Mouse (Mus musculus): ENCODE data around the gene Hint1. TPM values are rescaled to one million over a fixed set of nuclear protein-coding genes. Genes with fewer than 3 reads are reported as not detected.

The Hint1 gene
- total and polyA plus RNA-seq, 3 experiments: 529 to 2,790 (median 567) TPM

GRCm38 (mm10) chr11:54845470-54846442 lies 20.4 kb upstream of the Hint1 start:
- no peak overlapping the region for H3K9ac ChIP-seq (ENCODE audit: control insufficient read depth, low read depth, low read length, poor library complexity, severe bottlenecking)
- peaks cover 7 to 11% of the 10 kb centered on the region in 2 experiments for H3K4me1 ChIP-seq (ENCODE audit: control insufficient read depth in 1 of 2, insufficient read depth in 2 of 2, low read length in 2 of 2)
- no peak overlapping the region for H3K4me3 ChIP-seq (ENCODE audit: control insufficient read depth in 1 of 2, insufficient read depth in 1 of 2, low read depth in 2 of 2, low read length in 2 of 2)
- H3K27ac ChIP-seq (ENCODE audit: control insufficient read depth, low read depth, low read length): no peak overlapping the region
- no peaks in the 10 kb centered on the region for H3K27me3 ChIP-seq (ENCODE audit: control insufficient read depth in 1 of 2, insufficient read depth in 2 of 2, low read length in 2 of 2)
- no peak for DNase-seq (ENCODE audit: low read depth, low spot score)
- H3K9me3 ChIP-seq (replicated peaks; ENCODE audit: insufficient read depth, low read length): no peaks in the 10 kb centered on the region
- no peaks in the 10 kb centered on the region for H3K79me2 ChIP-seq (ENCODE audit: control insufficient read depth, insufficient read depth, low read length, poor library complexity)
- peaks cover 0 to 12% of the 10 kb centered on the region in 2 experiments; a peak in 2 of 4 replicates for H3K36me3 ChIP-seq (ENCODE audit: control insufficient read depth in 1 of 2, insufficient read depth in 2 of 2, low read length in 2 of 2)
- TF ChIP-seq E2F4 (IDR thresholded peaks at IDR 0.05; ENCODE audit: borderline replicate concordance, low read depth, low read length): no peak
- no peak for TF ChIP-seq CHD1 (IDR thresholded peaks at IDR 0.05; ENCODE audit: low read depth, low read length)
- TF ChIP-seq JUND (IDR thresholded peaks at IDR 0.05; ENCODE audit: low read depth, low read length): no peak
- TF ChIP-seq MAFK (IDR thresholded peaks at IDR 0.05; ENCODE audit: borderline replicate concordance, low read depth, low read length): no peak
- no peak for TF ChIP-seq ZC3H11A (IDR thresholded peaks at IDR 0.05; ENCODE audit: low read depth, low read length)
- TF ChIP-seq POLR2AphosphoS5 (IDR thresholded peaks at IDR 0.05; ENCODE audit: borderline replicate concordance, low read depth, low read length): no peak
- no peak for TF ChIP-seq TCF12 (IDR thresholded peaks at IDR 0.05; ENCODE audit: low read depth, low read length)
- no peak for TF ChIP-seq POLR2A (IDR thresholded peaks at IDR 0.05; ENCODE audit: control insufficient read depth in 1 of 2, insufficient read depth in 1 of 2, low read depth in 1 of 2, low read length in 2 of 2, poor library complexity in 1 of 2)
- no peak for TF ChIP-seq NRF1 (IDR thresholded peaks at IDR 0.05; ENCODE audit: insufficient read depth, low read depth, low read length, poor library complexity, severe bottlenecking)
- no peak for TF ChIP-seq CHD2 (IDR thresholded peaks at IDR 0.05; ENCODE audit: low read length)
- TF ChIP-seq MXI1 (IDR thresholded peaks at IDR 0.05; ENCODE audit: low read depth, low read length): no peak
- TF ChIP-seq TAL1 (IDR thresholded peaks at IDR 0.05; ENCODE audit: low read length): no peak
- TF ChIP-seq NELFE (IDR thresholded peaks at IDR 0.05; ENCODE audit: low read depth, low read length): no peak
- TF ChIP-seq RAD21 (IDR thresholded peaks at IDR 0.05; ENCODE audit: low read depth, low read length): no peak
- no peak for TF ChIP-seq RCOR1 (IDR thresholded peaks at IDR 0.05; ENCODE audit: low read depth, low read length)

- peak; percentile 53 for DNase-seq (ENCODE audit: low read depth, low spot score)
- peak; percentile 88 for TF ChIP-seq ETS1 (IDR thresholded peaks at IDR 0.05; ENCODE audit: low read depth, low read length)
- no peak for TF ChIP-seq MAZ (IDR thresholded peaks at IDR 0.05; ENCODE audit: low read depth, low read length)
- TF ChIP-seq TBP (IDR thresholded peaks at IDR 0.05; ENCODE audit: low read depth, low read length): 0 out of 2 replicates have a peak, but pooled peaks have one; percentile 25
- peak; percentile 38 for TF ChIP-seq TAL1 (IDR thresholded peaks at IDR 0.05; ENCODE audit: low read length)
- peak; percentile 91 for TF ChIP-seq TCF12 (IDR thresholded peaks at IDR 0.05; ENCODE audit: low read depth, low read length)
- peak; percentile 88 for TF ChIP-seq GATA1 (IDR thresholded peaks at IDR 0.05; ENCODE audit: low read depth, low read length)
- no peak for TF ChIP-seq MEF2A (IDR thresholded peaks at IDR 0.05; ENCODE audit: extremely low read depth, insufficient replicate concordance, low read depth, low read length, poor library complexity, severe bottlenecking)
- no peak for TF ChIP-seq RAD21 (IDR thresholded peaks at IDR 0.05; ENCODE audit: low read depth, low read length)
- TF ChIP-seq SMC3 (IDR thresholded peaks at IDR 0.05; ENCODE audit: low read depth, low read length): 0 out of 2 replicates have a peak, but pooled peaks have one; percentile 3
- TF ChIP-seq EP300 (IDR thresholded peaks at IDR 0.05; ENCODE audit: low read depth in 1 of 2, low read length in 2 of 2): peak; percentile 75 to 81
- TF ChIP-seq USF1 (IDR thresholded peaks at IDR 0.05; ENCODE audit: low read depth, low read length): peak; percentile 80
- TF ChIP-seq RCOR1 (IDR thresholded peaks at IDR 0.05; ENCODE audit: low read depth, low read length): peak; percentile 48; the same call in 1 of the 2 replicates
- TF ChIP-seq POLR2AphosphoS5 (IDR thresholded peaks at IDR 0.05; ENCODE audit: borderline replicate concordance, low read depth, low read length): no peak
- H3K79me2 ChIP-seq (ENCODE audit: control insufficient read depth, insufficient read depth, low read length, poor library complexity): no peaks in the 10 kb centered on the region
- peak overlapping the region; percentile 37 for H3K9ac ChIP-seq (ENCODE audit: control insufficient read depth, low read depth, low read length, poor library complexity, severe bottlenecking)
- peak overlapping the region; percentile 69 for H3K27ac ChIP-seq (ENCODE audit: control insufficient read depth, low read depth, low read length)
- H3K36me3 ChIP-seq (ENCODE audit: control insufficient read depth in 1 of 2, insufficient read depth in 2 of 2, low read length in 2 of 2): peaks cover 0 to 14% of the 10 kb centered on the region in 2 experiments; a peak in 2 of 4 replicates
- no peaks in the 10 kb centered on the region for H3K27me3 ChIP-seq (ENCODE audit: control insufficient read depth in 1 of 2, insufficient read depth in 2 of 2, low read length in 2 of 2)
- peaks cover 10 to 13% of the 10 kb centered on the region in 2 experiments for H3K4me1 ChIP-seq (ENCODE audit: control insufficient read depth in 1 of 2, insufficient read depth in 2 of 2, low read length in 2 of 2)
- no peak overlapping the region for H3K4me3 ChIP-seq (ENCODE audit: control insufficient read depth in 1 of 2, insufficient read depth in 1 of 2, low read depth in 2 of 2, low read length in 2 of 2)
- no peaks in the 10 kb centered on the region for H3K9me3 ChIP-seq (replicated peaks; ENCODE audit: insufficient read depth, low read length)
Measured at GRCm38 (mm10) chr11:54849961-54850758, 16.0 kb upstream of the Hint1 start.

Data from MEL (cell line).